Mouse (Mus musculus) liver, postnatal 0 days (tissue): ENCODE data around the gene Hdgfl3.

ENCODE experiments used
- CTCF ChIP-seq: sonication (generic); IDR thresholded peaks from 2 replicates; pipeline ENCODE4 v1.5.1; 2016; ENCODE audit warnings: antibody characterized with exemption, low read depth
- EP300 ChIP-seq: IDR thresholded peaks from 2 replicates; pipeline ENCODE4 v1.6.1; 2016; ENCODE audit warnings: antibody characterized with exemption, low read depth, mild to moderate bottlenecking

DNA sequence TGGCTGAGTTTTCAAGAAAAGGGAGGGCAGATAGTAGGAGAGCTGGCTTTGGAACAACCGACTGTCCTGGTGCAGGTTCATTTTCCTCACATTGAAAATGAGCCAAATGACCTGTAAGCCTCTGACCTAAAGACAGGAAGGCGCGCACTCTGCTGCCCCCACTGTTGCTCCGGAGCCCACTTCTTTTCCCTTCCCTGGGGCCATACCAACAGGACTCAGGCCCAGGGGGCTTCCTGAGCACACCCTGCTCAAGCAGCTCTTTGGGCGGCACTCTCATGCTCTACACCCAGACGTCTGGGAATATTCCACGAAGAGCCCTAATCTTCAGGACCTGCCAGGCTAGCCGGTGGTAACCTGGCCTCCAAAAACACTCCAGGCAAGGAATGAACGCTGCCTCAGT is 76.0 kb downstream of the Hdgfl3 start:
- TF ChIP-seq EP300 (no peak), CTCF (0 out of 2 replicates have a peak, but pooled peaks have one; percentile 5)
